Mouse (Mus musculus): ENCODE data around the gene Cfap46.

Gene Cfap46

DNA sequence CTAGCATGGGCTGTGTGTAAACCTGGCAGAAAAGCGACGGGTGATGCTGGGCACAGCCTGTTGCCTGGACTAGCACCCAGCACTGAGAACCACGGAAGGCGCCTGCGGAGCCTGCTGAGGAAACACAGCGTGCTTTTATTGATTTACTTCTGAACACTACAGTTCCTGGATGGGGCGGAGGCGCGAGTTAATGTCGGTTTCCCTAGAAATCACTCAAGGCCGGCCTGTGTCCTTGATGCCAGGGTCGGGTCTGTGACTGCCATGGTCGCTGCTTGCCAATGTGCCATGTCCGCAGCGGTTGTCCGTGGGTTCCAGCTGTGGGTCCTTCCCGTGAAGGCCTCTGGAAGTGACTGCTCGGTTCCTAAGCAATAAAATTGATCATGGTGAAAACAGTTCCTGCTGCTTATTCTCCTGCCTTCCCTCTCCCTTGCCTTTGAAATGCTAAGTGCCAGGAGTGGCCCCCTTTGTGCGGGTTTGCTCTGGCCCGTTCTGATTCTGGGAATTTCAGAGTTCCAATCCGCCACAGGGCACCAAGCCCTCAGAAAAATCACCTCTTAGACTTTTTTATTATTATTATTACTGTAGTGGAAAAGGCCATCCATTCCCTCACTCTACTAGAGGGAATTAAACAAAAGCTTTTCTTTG lies 104.2 kb downstream of the Cfap46 start:
- no peak for DNase-seq

- DNase-seq, result no peak
Measured at GRCm38 (mm10) chr7:139576064-139576686, 107.4 kb downstream of the Cfap46 start.

GRCm38 (mm10) chr7:139572665-139573064 lies 111.0 kb downstream of the Cfap46 start:
- DNase-seq, result no peak

- DNase-seq, result no peak
Measured at GRCm38 (mm10) chr7:139570788-139571187, 112.8 kb downstream of the Cfap46 start.

- DNase-seq, result no peak
Measured at GRCm38 (mm10) chr7:139566533-139566932, 117.1 kb downstream of the Cfap46 start.

- DNase-seq, result no peak
Measured at GRCm38 (mm10) chr7:139565998-139566397, 117.6 kb downstream of the Cfap46 start.

DNA sequence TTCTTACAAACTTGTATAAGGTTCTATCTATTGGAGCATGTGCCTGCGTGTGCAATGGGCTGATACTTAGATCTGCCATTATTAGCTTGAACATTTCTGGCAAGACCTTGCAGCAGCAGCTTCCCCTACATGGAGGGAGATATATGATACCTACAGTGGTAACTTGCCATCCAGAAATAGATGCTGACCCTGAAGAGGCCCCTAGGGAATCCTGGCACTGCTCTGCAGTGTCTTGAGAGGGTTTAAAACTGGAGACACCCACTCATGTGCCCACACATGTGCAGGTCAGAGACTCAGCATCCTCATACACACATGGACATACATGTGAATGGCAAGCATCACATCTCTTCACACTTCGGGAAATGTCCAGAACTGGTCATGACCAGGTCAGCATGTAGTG lies 119.5 kb downstream of the Cfap46 start:
- DNase-seq, result no peak

DNA sequence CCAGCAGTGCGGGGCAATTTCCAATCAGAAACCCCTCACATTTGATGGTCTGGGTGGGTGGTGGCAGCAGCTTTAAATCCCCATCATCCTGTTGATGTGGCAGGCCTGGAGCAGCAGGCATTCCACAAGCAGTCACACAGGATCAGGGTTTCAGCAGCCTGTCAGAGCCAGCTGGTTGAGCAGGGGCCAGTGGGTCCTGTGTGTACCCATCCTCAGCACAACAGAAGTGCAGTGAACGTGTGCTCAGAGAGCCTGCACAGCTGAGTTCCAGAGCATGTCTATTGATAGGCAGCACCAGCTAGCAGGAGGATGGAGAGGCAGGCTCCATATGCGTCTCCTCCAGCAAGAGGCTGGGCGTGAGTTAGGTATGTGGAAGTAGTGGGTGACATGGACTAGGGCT lies 120.2 kb downstream of the Cfap46 start:
- no peak for DNase-seq

- no peak for DNase-seq
Measured at GRCm38 (mm10) chr7:139559659-139560058, 124.0 kb downstream of the Cfap46 start.

DNA sequence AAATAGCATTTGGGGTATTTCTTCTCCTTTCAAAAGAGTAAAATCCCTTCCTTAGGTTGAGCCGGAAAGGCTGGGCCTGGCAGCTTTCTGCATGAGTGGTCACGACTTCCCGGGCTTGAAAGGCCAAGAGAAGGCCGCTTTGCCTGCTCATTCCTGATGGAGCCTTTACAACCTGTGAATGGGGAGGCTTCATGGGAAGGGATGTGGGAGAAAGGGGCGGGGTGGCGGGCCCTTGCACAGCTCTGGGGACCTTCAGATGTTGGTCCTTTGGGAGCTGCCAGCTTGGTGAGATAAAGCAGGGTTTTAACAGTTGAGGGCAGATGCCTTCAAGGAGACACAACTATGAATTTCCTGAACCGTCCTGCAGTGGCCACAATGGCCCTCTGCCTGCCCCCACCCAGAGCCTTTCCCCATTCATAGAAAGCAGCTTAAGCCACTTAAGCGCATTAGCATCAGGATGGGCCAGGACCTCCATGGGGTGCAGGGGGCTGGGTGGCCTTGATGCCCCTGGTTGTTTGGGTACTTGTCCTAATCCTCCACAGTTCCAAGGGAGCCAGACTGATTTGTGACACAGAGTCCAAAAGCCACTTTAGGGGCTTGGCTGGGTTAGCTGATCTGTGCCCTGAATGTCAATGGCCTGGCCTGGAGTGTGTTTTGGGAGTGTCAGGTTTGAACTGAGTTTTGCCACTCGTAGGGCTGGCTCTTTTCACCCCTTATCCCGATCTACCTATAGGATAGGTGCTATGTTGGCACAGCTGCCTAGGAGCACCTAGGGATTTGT lies 126.7 kb downstream of the Cfap46 start:
- DNase-seq, result no peak

DNA sequence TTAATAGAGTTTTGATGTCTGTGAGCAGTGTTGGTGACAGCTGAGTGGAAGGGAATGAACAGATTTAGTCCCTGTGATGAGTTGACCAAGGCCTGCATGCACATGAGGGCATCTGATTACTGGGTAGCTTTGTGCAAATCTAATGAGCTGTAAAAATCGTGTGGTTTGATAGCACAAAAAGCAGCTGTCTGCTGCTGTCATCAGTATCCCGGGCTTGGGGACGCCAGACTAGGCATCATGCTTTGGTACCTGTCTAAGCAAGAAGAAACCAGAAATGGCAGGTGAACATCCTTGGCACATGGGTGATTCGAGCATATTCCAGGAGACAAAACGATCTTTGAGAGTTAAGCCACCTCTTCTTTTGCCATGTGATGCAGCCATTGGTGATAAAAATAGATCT lies 127.3 kb downstream of the Cfap46 start:
- no peak for DNase-seq

DNA sequence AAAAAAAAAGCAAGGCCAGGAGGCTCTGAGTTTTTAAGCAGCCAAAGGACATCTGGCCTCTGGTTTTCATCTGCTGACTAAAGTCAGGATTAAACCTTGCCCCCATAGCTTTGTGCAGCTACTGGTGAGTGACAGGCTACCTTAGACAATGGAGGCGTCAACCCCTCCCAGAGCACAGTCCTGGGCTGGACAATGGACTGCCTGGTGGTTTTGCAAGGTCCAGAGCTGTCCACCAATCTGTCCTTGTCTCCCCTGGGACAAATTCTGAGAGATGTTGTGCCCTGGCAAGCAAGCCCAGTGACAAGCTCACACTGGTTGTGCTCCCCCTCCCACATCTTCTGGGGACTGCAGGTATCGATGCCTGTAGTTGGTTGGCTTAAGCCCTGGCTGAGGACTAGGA lies 132.1 kb downstream of the Cfap46 start:
- no peak for DNase-seq
